Mouse (Mus musculus): ENCODE data around the gene Hoxa6. TPM values are rescaled to one million over a fixed set of nuclear protein-coding genes. Genes with fewer than 3 reads are reported as not detected.

Gene Hoxa6
- polyA plus RNA-seq, 1 experiment = not detected

DNA sequence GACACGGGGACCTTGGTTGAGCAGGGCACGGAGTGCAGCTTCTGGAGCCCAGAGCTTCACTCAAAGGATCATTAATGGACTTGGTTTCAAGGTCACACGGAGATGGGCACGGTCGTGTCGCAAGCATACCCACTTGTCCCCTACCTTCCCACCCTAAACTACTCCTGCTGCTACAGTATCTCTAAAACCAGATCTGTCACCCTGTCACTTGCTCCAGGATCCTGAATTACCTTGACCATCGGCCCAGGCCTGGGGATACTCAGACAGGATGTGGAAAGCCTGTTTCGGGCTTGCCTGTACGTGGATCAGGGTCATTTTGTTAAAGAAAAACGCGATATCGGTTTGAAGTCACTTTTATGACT lies 1.1 kb upstream of the Hoxa6 start:
- no peak overlapping the region for H3K4me3 ChIP-seq (ENCODE audit: insufficient read depth, low read length)
- H3K27ac ChIP-seq (ENCODE audit: insufficient read depth, low read depth, low read length) = no peak overlapping the region
- peaks cover 4% of the 10 kb centered on the region for H3K4me1 ChIP-seq (ENCODE audit: control insufficient read depth, insufficient read depth, low read length)
- TF ChIP-seq POLR2A (IDR thresholded peaks at IDR 0.05; ENCODE audit: borderline replicate concordance, low read depth, low read length) (no peak), CTCF (IDR thresholded peaks at IDR 0.05; ENCODE audit: low read depth, low read length) (no peak)

DNA sequence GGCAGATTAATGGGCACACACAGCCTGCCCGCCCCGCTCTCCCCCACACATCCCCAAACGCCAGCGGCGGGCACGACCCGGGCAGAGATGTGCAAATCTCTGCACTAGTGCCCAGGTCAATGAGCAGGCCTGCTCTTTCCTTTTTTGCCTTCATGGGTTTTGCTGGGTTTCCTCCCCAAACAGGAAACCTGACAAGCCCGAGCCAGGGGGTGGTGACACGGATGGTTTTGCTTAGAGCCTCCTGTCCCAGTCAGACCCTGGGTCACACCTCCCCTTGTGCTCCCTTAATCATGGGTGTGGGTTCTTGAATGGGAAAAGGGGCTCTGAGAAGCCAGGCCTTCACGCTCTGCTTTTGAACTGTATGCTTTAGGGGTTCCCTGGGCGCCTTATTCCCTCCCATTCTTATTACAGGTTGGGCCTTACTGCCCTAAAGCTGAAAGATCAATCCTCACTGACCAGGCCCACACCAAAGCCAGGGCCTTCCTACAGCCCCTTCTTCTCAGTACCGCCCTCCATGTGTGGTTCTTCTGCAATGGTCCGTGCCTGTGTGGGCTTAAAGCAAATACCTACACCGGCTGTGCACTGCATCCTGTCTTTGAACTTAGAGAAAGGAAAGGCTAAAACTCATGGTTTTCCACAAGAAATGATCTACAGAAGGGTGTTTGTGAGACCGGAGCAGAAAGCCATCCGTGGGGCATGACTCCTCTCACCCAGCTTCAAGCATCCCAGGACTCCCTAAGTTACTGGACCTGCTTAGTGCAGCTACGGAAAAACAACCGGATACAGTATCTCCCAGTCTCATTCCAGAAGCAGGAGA lies 554 bp upstream of the Hoxa6 start:
- Histone ChIP-seq H3K4me1 (ENCODE audit: control insufficient read depth, insufficient read depth, low read length) (peaks cover 4% of the 10 kb centered on the region), H3K27ac (ENCODE audit: insufficient read depth, low read depth, low read length) (no peak overlapping the region), H3K4me3 (ENCODE audit: insufficient read depth, low read length) (no peak overlapping the region)
- TF ChIP-seq POLR2A (IDR thresholded peaks at IDR 0.05; ENCODE audit: borderline replicate concordance, low read depth, low read length) (no peak), CTCF (IDR thresholded peaks at IDR 0.05; ENCODE audit: low read depth, low read length) (no peak)

DNA sequence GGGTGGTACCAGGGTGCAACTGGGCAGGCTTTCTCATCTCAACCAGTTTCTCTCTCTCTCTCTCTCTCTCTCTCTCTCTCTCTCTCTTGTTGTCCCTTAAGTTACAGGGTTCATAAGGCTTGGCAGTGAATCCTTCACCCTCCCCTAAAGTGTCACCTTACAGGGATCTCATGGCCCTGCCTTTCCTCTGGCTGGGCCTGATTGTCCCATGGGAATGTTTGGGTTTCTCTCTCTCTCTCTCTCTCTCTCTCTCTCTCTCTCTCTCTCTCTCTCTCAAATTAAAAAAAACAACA lies 892 bp downstream of the Hoxa6 start:
- H3K4me3 ChIP-seq (ENCODE audit: insufficient read depth, low read length) = no peak overlapping the region
- H3K4me1 ChIP-seq (ENCODE audit: control insufficient read depth, insufficient read depth, low read length) = peaks cover 4% of the 10 kb centered on the region
- H3K27ac ChIP-seq (ENCODE audit: insufficient read depth, low read depth, low read length) = no peak overlapping the region
- TF ChIP-seq POLR2A (IDR thresholded peaks at IDR 0.05; ENCODE audit: borderline replicate concordance, low read depth, low read length) (no peak), CTCF (IDR thresholded peaks at IDR 0.05; ENCODE audit: low read depth, low read length) (no peak)

DNA sequence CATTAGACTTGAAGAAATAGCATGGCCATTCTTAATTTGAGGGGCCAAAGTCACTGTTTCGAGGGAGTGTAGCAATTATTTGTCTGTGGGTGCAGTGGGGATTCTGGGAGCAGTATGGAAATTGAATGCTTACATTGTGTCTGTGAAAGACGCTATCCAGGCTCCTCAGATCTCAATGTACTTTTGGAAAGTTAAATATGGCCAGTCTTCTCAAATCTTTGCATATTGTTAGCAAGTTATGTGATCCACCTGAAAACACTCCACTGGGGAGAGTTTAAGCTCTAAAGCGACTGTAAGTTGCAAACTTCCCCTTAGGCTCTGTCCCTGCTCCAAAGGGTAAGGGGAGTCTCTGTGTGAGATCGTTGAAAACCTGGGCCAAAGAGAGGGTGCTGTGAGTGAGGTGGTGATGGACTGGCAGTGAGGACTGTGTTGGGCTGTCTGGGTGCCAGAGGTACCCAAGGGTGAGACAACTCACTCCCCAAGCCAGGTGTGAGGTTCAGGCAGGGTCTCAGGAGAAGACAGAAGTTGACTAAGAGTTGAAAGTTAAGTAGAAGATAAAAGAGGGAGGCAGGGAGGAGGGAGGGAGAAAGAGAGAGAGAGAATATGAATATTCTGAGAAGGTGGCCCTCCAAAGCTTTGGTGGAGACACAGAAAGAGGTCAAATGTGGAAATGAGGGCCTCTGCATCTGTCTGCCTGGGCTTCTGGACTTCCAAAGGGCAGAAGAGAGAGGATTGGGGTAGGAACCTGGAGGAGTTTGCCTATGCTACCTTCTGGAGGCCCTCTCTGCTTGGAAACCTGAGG lies 1.4 kb downstream of the Hoxa6 start:
- Histone ChIP-seq H3K4me1 (ENCODE audit: control insufficient read depth, insufficient read depth, low read length) (peaks cover under 1% of the 10 kb centered on the region), H3K27ac (ENCODE audit: insufficient read depth, low read depth, low read length) (no peak overlapping the region), H3K4me3 (ENCODE audit: insufficient read depth, low read length) (no peak overlapping the region)
- no peak for TF ChIP-seq CTCF (IDR thresholded peaks at IDR 0.05; ENCODE audit: low read depth, low read length)
- no peak for TF ChIP-seq POLR2A (IDR thresholded peaks at IDR 0.05; ENCODE audit: borderline replicate concordance, low read depth, low read length)

DNA sequence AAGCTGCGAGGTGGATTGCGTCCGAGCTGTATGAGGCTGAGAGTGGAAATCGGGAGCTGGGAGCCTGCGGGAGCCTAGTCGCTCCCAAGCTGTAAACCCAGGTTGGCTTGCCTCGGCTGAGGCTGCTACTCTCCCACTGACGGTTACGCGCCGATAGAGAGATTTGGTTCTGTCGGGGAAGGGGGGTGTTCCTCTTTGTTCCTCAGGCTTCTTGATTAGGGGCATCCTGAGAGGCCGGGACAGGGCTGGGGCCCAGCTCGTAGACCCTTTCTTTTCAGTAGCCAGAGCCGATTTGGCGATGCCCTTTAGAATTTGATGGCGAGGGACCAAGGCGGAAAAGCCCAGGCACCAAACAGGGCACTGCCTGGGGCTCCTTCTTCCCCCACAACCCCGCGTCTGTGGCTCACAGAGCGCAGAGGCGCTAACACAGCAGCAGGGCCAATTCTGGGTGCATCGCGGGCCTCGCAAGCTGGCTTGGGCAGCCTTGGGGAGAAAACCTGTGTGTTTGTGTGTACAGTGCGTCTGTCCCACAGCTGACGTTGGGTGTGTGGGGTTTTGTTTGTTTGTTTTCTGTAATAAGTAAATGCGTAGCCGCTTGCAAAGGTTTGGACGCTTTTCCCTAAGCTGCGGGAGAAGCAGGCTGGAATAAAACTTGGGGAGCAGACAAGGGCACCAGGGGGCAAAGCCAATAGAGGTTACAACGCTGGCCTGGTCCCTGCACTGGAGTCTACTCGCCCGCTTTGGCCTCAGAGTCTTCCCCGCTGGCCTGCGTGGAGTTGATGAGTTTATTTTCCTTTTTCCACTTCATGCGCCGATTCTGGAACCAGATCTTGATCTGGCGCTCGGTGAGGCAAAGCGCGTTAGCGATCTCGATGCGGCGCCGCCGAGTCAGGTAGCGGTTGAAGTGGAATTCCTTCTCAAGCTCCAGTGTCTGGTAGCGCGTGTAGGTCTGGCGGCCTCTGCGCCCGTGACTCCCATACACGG lies 2.6 kb downstream of the Hoxa6 start:
- Histone ChIP-seq H3K4me3 (ENCODE audit: insufficient read depth, low read length) (no peak overlapping the region), H3K4me1 (ENCODE audit: control insufficient read depth, insufficient read depth, low read length) (no peaks in the 10 kb centered on the region), H3K27ac (ENCODE audit: insufficient read depth, low read depth, low read length) (no peak overlapping the region)
- no peak for TF ChIP-seq POLR2A (IDR thresholded peaks at IDR 0.05; ENCODE audit: borderline replicate concordance, low read depth, low read length)
- no peak for TF ChIP-seq CTCF (IDR thresholded peaks at IDR 0.05; ENCODE audit: low read depth, low read length)

DNA sequence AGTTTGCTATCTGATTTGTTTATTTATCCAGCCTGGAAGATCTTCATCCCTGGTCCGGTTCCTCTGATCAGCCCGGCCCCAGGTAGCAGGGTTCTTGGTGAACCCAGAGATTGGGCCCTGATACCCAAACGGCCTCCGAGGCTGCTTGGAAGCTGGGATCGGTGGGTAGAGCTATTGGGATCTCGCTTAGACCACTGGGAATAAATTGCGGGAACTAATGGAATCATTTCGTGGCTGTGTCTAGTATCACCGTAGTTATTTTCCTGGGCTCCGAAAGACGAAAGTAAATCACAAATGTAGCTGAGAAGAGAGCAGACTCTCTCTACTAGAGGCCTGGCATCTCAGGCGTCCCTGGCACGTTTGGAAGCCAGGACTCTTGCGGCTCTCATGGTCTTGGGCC lies 3.3 kb downstream of the Hoxa6 start:
- Histone ChIP-seq H3K4me1 (ENCODE audit: control insufficient read depth, insufficient read depth, low read length) (no peaks in the 10 kb centered on the region), H3K27ac (ENCODE audit: insufficient read depth, low read depth, low read length) (no peak overlapping the region), H3K4me3 (ENCODE audit: insufficient read depth, low read length) (no peak overlapping the region)
- TF ChIP-seq CTCF (IDR thresholded peaks at IDR 0.05; ENCODE audit: low read depth, low read length) (no peak), POLR2A (IDR thresholded peaks at IDR 0.05; ENCODE audit: borderline replicate concordance, low read depth, low read length) (no peak)

DNA sequence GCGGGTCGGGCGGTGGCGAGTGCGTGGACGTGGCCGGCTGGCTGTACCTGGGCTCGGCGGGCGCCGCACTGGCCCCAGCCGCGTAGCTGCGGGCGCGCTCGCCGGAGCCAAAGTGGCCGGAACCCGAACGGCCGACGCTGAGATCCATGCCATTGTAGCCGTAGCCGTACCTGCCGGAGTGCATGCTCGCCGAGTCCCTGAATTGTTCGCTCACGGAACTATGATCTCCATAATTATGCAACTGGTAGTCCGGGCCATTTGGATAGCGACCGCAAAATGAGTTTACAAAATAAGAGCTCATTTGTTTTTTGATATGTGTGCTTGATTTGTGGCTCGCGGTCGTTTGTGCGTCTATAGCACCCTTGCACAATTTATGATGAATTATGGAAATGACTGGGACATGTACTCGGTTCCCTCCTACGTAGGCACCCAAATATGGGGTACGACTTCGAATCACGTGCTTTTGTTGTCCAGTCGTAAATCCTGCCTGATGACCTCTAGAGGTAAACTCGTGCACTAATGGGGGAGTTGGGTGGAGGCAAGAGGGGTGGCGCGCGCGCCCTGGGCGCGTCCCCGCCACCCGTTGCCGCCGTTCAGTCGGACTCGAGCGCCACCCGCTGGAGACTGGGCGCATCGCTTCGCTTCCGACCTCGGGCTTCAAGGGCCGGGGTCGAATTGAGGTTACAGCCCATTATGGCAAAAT lies 4.3 kb downstream of the Hoxa6 start, which contains the start of gene Hoxa5:
Gene Hoxa5, minus strand, starts transcription at position 538 of the 703 bp plus-strand sequence.
- TF ChIP-seq CTCF (IDR thresholded peaks at IDR 0.05; ENCODE audit: low read depth, low read length) (no peak), POLR2A (IDR thresholded peaks at IDR 0.05; ENCODE audit: borderline replicate concordance, low read depth, low read length) (no peak)
- H3K27ac ChIP-seq (ENCODE audit: insufficient read depth, low read depth, low read length) = no peak within 1 kb of the TSS
- no peak within 1 kb of the TSS for H3K4me3 ChIP-seq (ENCODE audit: insufficient read depth, low read length)
- H3K4me1 ChIP-seq (ENCODE audit: control insufficient read depth, insufficient read depth, low read length) = no peaks in the 10 kb centered on the region

DNA sequence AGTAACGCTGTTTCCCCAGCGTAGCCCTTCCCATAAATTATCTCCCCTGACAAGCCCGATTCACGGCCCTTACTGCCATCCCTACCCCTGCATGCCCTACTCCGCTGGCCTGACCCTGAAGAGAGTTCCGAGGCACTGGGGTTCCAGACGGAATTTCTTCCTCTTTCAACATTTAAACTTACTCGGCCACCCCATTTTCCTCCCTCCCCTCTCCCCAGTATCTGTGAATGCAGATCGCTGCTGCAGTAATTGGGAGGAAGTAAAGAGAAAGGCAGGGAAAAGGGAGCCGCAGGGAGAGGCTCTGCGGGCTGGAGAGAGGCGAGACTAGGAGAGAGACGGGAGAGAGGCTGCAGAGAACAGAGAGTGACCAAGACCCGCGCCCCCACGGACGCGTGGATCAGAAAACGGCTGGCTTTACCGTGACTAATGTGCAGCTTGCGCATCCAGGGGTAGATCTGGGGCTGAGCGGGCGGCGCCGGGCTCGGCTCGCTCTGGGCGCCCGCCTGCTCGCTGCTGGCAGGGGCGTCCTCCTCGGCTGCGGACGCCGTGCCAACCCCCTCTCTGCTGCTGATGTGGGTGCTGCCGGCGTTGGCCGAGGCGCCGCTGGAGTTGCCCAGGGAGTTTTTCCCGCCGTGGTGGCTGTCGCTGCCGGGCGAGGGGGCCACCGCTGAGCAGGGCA lies 5.0 kb downstream of the Hoxa6 start:
- TF ChIP-seq POLR2A (IDR thresholded peaks at IDR 0.05; ENCODE audit: borderline replicate concordance, low read depth, low read length) = no peak
- no peak for TF ChIP-seq CTCF (IDR thresholded peaks at IDR 0.05; ENCODE audit: low read depth, low read length)
- Histone ChIP-seq H3K27ac (ENCODE audit: insufficient read depth, low read depth, low read length) (no peak overlapping the region), H3K4me1 (ENCODE audit: control insufficient read depth, insufficient read depth, low read length) (no peaks in the 10 kb centered on the region), H3K4me3 (ENCODE audit: insufficient read depth, low read length) (no peak overlapping the region)

DNA sequence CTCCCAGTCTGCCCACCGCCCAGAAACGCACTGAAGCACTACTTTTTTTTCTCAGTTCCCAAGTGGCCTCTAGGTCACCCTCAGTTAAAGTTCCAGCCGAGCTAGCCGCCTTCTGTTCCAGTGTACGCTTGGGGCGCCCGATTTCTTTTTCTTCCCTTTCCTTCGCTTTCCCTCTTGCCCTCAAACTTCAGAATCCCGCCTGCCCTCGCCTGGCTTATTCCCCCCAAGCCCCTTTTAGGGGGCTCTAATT lies 5.5 kb downstream of the Hoxa6 start:
- TF ChIP-seq POLR2A (IDR thresholded peaks at IDR 0.05; ENCODE audit: borderline replicate concordance, low read depth, low read length) (no peak), CTCF (IDR thresholded peaks at IDR 0.05; ENCODE audit: low read depth, low read length) (no peak)
- H3K27ac ChIP-seq (ENCODE audit: insufficient read depth, low read depth, low read length) = no peak overlapping the region
- H3K4me1 ChIP-seq (ENCODE audit: control insufficient read depth, insufficient read depth, low read length) = no peaks in the 10 kb centered on the region
- no peak overlapping the region for H3K4me3 ChIP-seq (ENCODE audit: insufficient read depth, low read length)

Measured in bone marrow macrophage, adult 2 months (primary cell).